Mouse (Mus musculus): Measurements from ENCODE around the gene Kcnk7.

The Kcnk7 gene

DNA sequence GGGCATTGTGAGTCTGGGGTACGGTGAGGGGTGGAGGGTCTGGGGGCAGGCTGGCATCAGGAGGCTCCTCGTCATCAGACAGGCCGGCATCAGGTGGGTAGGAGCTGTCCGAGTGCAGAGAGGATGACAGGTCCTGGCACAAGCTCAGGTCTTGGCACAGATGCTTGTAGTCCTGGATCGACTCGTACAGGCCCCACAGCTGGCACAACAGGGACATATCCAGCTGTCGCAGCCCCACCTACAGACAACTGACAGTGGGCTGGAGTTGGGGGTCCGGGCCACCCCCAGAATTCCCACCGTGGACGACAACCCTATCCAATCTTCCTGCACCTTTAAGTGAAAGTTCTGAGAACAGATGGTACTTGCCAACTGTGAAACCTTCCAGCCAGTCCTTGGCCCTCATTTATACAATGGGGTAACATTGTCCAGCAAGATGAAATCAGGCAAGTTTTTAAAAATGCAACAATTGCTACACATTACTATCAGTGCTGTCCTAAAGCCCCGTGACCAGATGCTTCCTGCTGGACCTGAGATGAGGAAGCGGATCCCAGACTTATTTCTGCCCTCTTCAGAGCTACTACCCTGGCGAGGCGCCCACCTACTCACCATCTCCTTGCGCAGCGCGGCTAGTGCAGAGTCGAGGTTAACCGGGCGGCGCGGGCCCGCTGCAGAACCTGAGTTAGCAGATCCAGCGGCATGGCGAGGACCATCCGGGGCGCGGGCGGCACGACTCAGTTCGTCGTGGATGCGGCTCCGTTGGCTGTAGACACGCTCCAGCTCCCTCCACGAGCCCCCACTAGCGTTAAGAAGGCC is 24.7 kb downstream of the Kcnk7 start:
- no peak for TF ChIP-seq GATA4 (IDR thresholded peaks at IDR 0.05; ENCODE audit: insufficient replicate concordance, low read length)

DNA sequence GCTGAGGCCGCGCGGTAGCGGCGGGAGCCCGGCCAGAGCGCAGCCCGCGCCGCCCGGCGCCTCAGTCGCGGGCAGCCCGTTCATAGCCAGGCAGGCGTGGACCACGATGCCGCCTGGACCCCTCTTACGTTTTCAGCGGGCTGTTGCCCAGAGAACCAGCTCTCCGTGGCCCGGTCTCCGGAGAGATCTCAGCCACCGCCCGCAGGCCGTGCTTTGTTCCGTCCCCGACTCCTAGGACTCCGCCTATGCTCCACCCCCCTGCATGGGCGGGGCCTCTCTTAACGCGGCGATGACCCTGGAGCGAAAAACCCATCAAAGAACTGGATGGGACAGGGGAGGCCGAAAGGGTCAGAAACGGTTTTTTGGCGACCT is 25.3 kb downstream of the Kcnk7 start, which contains the start of gene Fam89b:
Fam89b (minus strand) TSS at position 210 of the 372 bp plus-strand sequence.
- TF ChIP-seq GATA4 (IDR thresholded peaks at IDR 0.05; ENCODE audit: insufficient replicate concordance, low read length): no peak

DNA sequence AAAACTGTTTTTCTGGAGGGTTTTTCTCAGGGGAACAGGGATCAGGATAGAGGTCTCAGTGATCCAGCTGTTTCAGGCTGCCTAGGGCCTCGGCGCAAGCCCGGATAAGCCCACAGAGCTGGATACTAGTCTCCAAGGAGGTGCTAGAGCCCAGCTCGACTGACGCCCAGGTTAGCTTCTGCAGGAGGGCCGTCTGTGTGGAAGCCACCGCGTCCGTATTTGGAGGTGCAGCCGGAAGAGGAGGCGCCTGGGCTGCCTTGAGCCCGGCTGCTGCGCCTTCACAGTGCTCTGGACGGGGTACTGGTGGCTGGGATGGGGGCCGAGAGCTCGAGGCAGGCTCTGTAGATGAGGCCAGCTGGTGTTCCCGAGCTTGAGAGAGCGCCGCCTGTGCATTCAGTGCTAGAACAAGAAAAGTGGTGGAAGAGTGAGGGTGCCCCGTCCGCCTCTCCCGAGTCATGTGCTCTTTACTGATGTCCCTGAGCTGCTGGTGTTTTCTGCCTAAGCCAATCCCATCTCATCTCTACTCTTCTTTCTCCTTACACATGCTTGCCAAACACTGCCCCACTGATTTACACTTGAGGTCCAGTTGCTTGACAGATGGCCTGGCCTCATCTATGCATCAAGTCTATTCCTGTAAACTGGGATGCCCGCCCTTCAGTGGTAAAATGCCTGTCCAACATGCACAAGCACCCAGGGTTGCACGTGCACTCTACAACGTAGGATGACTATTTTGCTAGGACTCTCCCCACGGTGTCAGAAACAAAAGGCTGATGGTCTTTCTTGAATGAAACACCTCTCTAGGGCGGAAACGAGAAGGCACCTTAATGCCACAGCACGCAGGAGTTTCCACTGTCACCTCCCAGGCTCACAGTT is 26.4 kb downstream of the Kcnk7 start:
- TF ChIP-seq GATA4 (IDR thresholded peaks at IDR 0.05; ENCODE audit: insufficient replicate concordance, low read length): no peak

DNA sequence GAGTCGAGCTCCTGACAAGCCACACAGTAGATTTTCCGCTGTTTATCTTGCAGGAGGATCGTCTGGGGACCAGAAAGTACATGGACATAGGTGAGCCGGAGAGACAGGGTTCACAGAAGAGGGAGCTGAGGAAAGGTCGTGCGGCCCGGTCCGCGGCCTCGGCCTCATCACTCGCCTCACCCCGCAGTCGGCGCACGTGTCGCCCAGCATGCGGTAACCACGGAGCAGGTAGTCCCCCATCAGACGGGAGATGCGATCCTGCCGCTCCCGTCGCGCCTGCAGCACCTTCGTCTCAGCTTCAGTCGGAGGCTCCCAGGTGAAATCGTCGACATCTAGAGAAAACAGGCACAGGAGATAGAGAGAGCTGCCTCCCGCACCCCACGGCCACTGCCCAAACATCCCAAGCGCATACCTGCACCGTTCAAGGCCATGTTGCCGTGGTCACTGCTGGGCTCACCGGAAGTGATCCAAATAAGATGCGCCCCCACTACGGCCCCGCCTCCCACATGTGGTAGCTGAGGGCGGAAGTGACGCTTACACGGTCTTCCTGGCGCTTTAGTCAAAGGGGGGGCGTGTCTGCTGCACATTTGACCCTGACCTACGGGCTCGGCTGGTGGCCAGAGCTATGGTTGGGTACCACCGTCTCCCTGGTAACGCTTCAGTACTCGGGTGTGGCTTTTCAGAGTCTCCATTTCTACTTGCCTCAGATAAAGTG is 27.3 kb downstream of the Kcnk7 start:
- TF ChIP-seq GATA4 (IDR thresholded peaks at IDR 0.05; ENCODE audit: insufficient replicate concordance, low read length): no peak; the same call in 1 of the 2 replicates

DNA sequence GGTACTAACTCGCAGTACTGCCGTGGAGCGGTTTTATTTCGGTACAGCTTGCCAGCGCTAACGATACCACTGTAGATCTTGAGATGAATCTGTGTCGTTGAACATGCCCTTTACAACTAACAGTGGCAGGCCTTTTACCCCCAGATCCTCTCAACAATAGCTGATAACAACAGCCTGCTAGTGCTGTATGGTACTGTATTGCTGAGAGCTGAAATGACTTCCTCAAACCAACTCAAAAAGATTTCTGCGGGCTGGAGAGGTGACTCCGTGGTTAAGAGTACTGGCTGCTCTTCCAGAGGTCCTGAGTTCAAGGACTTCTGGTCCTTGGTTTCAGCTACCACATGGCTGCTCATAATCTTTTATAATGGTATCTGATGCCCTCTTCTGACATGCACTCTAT is 30.2 kb downstream of the Kcnk7 start:
- TF ChIP-seq GATA4 (IDR thresholded peaks at IDR 0.05; ENCODE audit: insufficient replicate concordance, low read length): no peak

DNA sequence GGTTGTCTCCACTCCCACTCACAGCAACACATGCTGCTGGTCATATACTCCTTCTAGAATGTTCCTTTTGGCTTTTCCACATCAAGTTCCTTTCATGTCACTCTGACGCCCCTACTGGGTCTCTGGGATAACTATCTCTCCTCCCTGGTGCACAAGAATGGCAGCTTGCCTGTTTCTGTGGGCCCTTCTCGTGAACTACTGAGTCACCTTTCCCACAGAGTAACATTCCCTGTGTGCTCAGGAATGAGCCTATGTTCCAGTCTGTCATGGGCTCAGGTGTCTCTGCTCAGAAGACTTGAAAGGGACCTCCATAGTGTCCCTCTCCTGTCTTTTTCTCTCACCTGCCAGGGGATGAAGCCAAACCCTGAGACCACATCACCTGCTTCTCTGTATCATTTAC is 35.3 kb downstream of the Kcnk7 start:
- TF ChIP-seq GATA4 (IDR thresholded peaks at IDR 0.05; ENCODE audit: insufficient replicate concordance, low read length): no peak

DNA sequence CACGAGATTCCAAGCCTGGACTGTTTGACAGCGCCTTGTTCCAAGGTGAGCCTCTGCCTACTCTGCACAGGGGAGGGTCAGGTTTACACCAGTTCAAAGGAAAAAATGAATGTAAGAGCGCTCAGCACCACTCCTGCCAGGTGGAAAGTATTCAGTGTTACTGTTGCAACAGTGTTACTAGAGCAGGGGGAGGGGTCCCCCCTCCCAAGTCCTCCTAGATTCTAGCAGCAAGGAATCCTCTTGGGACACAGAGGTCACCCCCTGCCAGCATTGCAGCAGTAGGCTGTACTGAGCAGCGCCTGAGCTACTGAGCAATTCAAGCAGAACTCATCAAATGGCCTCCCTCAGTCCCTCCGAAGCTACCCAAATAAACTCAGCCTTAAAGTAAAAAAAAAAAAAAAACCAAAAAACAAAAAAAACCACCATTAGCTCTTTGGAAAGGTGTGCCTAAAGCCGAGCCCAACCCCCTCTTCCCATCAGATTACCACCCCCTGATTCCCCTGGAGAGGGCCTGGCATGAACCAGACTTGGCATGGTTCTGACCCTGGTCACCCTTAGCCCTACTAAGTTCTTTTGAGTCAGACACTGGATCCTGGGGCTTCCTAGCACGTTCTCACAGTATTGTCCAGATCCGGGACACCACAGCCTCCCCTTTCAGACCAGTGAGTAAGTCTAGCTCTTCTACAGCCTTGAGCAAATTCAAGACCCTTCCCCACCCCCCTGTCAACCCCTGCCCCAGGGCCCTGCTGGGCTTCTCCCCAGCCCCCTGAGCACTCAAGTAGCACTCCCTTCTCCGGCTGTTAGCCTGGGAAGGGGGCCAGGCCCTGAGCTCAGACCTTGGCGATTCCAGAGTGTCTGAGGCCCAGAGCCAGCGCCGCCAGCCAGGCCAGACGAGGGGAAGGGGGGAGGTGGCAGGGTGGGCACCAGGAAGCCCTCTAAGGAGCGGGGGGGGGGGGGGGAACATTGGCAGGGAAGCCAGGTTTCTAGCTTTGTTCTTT is 36.5 kb downstream of the Kcnk7 start, which contains the start of gene Ltbp3:
Ltbp3 (plus strand) TSS at position 585 of the 998 bp plus-strand sequence.
- no peak for TF ChIP-seq GATA4 (IDR thresholded peaks at IDR 0.05; ENCODE audit: insufficient replicate concordance, low read length)

DNA sequence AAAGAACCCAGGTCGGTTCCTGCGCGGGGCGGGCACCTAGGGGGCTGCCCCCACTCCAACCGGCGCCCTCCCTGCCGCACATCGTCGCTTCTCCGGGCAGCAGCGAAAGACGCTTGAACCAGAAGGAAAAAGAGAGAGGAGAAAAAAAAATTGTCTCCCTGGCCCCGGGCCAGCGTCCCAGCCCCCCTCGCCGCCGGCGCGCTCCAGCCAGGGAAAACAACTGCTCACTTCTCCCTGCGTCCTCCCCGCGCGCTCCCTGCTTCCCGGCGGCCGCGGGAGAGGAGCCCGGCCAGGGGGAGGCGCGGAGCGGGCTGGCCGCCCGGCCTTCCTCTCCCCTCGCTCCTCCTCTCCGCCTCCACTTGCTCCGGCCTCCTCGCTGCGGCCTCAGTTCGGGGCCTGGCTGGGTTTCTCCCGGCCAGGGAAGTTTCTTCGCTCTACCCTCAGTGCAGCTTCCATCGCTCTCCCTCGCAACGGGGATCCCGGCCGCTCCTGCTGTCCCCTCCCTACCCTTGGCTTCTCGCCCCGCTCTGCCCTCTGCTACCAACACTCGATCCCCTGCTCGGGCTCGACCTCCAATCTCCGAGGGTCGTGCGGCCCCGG is 37.6 kb downstream of the Kcnk7 start:
- no peak for TF ChIP-seq GATA4 (IDR thresholded peaks at IDR 0.05; ENCODE audit: insufficient replicate concordance, low read length)

DNA sequence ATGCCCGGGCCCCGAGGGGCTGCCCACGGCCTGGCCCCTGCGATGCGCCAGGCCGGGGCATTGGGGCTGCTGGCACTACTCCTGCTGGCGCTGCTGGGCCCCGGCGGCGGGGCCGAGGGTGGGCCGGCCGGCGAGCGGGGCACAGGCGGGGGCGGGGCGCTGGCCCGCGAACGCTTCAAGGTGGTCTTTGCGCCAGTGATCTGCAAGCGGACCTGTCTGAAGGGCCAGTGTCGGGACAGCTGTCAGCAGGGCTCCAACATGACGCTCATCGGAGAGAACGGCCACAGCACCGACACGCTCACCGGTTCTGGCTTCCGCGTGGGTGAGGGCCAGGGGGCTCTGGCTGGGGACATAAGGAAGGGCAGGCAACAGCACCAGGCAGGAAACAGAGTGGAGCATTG is 38.1 kb downstream of the Kcnk7 start:
- TF ChIP-seq GATA4 (IDR thresholded peaks at IDR 0.05; ENCODE audit: insufficient replicate concordance, low read length): no peak

DNA sequence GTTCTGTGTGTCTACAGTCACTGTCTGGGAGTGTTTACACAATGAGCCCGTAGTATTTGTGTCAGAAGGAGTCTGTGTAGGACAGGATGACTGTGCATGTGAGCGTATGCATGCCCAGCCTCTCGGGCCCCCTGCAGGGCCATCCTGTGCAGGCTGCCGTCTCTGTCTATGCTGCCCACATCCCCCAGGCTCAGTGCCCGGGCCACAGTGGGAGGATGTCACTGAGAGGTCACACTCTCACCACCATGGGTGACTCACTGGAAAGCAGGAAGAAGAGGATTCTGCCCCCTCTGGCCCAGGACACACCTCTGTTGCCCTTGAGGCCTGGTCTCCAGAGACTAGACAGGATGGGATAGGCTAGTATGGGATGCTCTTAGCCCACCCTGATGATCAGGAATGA is 39.4 kb downstream of the Kcnk7 start:
- no peak for TF ChIP-seq GATA4 (IDR thresholded peaks at IDR 0.05; ENCODE audit: insufficient replicate concordance, low read length)

DNA sequence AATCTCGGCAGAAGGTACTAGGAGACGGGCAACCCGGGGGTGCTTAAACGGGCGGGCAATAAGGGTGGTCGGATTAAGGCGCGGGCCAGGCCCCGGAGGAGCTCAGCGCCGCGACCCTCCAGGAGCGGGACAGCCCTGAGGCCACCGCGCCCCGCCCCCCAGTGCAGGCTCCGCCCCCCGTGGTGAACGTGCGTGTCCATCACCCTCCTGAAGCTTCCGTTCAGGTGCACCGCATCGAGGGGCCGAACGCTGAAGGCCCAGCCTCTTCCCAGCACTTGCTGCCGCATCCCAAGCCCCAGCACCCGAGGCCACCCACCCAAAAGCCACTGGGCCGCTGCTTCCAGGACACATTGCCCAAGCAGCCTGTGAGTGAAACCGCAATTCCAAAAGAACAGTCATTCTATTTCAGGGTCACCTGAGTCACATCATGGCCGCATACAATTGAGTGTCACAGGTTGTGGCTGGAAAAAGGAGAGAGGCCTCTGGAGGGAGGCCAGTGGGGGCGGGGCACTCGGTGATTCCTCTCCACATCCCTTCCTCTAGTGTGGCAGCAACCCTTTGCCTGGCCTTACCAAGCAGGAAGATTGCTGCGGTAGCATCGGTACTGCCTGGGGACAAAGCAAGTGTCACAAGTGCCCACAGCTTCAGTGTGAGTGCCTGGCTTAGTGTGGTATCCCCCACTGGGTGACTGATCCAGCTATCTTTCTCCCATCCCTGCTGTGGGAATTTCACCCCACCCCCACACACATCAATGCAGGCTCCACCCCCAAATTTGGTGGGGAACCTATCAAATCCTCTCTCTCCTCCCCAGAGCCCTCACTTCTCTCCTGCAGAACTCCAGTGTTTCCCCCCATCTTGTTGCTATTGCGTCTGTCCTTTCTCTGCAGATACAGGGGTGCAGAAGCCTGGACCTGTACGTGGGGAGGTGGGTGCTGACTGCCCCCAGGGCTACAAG is 41.9 kb downstream of the Kcnk7 start:
- no peak for TF ChIP-seq GATA4 (IDR thresholded peaks at IDR 0.05; ENCODE audit: insufficient replicate concordance, low read length)

DNA sequence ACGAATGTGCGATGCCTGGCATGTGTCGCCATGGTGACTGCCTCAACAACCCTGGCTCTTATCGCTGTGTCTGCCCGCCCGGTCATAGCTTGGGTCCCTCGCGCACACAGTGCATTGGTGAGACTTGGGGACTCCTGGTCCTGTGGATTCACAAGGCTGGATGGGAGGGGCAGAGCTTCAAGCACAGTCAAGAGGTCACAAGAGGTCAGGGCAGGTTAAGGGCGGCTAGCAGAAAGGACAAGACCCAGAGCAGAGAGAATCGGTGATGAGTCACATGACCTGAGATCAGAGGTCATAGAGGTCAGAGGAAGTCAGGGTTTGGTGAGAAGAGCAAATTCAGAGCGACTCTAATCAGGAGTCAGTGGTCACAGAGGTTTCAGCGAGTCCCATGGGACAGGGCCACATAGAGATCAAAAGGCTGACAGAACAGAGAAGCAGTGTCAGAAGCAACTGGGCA is 42.8 kb downstream of the Kcnk7 start:
- no peak for TF ChIP-seq GATA4 (IDR thresholded peaks at IDR 0.05; ENCODE audit: insufficient replicate concordance, low read length)

DNA sequence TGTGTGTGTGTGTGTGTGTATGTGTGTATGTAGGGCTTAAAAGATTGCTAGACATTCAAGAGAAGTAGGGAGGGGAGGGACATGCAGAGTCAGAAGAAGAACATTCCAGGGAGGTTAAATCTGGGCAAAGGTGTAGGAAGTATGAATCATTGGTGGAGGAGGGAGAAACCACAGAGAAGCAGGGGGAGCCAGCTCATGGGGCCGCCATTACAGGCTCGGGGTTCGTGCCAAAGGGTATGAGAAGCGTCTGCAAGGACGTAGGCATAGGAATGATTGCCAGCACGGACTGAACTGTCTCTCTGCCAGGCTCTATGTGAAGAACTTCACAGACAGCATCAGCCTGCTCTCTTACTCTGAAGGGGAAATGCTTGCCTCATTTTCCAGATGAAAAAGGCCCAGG is 45.3 kb downstream of the Kcnk7 start:
- no peak for TF ChIP-seq GATA4 (IDR thresholded peaks at IDR 0.05; ENCODE audit: insufficient replicate concordance, low read length)
